Mouse (Mus musculus) heart, embryonic 11.5 days (tissue): ENCODE results near the gene Map6d1. TPM values are rescaled to one million over a fixed set of nuclear protein-coding genes. Genes with fewer than 3 reads are reported as not detected.

Source experiments
- ATAC-seq: fragments of 200-750 bp; cut with Nextera tagmentation; replicated peaks from 2 replicates; pipeline ENCODE4 v1.8.0; 2017; ENCODE audit warnings: moderate library complexity; ENCODE audit not compliant: insufficient number of reproducible peaks, low FRiP score, low TSS enrichment
- H3K27ac ChIP-seq: fragments of 300-500 bp; sonication (generic); 2 replicates; pipeline ENCODE4 v1.5.1; 2014; ENCODE audit warnings: mild to moderate bottlenecking, low read depth, low read length
- H3K27me3 ChIP-seq: fragments of 300-500 bp; sonication (generic); 2 replicates; pipeline ENCODE4 v1.6.1; 2014; ENCODE audit warnings: mild to moderate bottlenecking, low read length, mixed read lengths; ENCODE audit not compliant: control insufficient read depth, insufficient read depth
- H3K36me3 ChIP-seq: fragments of 300-500 bp; sonication (generic); 2 replicates; pipeline ENCODE4 v1.6.1; 2014; ENCODE audit warnings: mild to moderate bottlenecking, low read length, moderate library complexity, mixed read lengths; ENCODE audit not compliant: control insufficient read depth, insufficient read depth
- H3K4me1 ChIP-seq: fragments of 300-500 bp; sonication (generic); 2 replicates; pipeline ENCODE4 v1.6.1; 2014; ENCODE audit warnings: low read length; ENCODE audit not compliant: control insufficient read depth, insufficient read depth
- H3K4me2 ChIP-seq: fragments of 300-500 bp; sonication (generic); 2 replicates; pipeline ENCODE4 v1.6.1; 2014; ENCODE audit warnings: mild to moderate bottlenecking, moderate library complexity
- H3K4me3 ChIP-seq: fragments of 300-500 bp; sonication (generic); 2 replicates; pipeline ENCODE4 v1.5.1; 2014; ENCODE audit warnings: low read depth, low read length
- H3K9ac ChIP-seq: fragments of 300-500 bp; sonication (generic); 2 replicates; pipeline ENCODE4 v1.6.1; 2014; ENCODE audit warnings: mild to moderate bottlenecking, low read depth, low read length, moderate library complexity
- H3K9me3 ChIP-seq: fragments of 300-500 bp; sonication (generic); replicated peaks from 2 replicates; pipeline ENCODE4 v1.6.1; 2016; ENCODE audit warnings: low read length; ENCODE audit not compliant: control insufficient read depth
- WGBS: fragments of 180-500 bp; shearing (Covaris S2); extraction: QIAGEN DNeasy Blood & Tissue Kit; methylation state at CpG from one replicate; pipeline ENCODE4 v1.1.7; 2014; ENCODE audit not compliant: insufficient replicate concordance; 5-methylcytosine and 5-hydroxymethylcytosine counted together
- polyA plus RNA-seq: library from polyadenylated mRNA; unstranded; fragments of >200 nt; fragmentation: Nextera tagmentation; extraction: Ambion mirVana; gene quantifications from 2 replicates; pipeline ENCODE4 v1.2.1, GENCODE M21; 2014

The Map6d1 gene
- polyA plus RNA-seq, 1 experiment from 2014 or later = 1.8 TPM

- ATAC-seq = no peak
- no peak overlapping the region for H3K27ac ChIP-seq
- no peaks in the 10 kb centered on the region for H3K9me3 ChIP-seq
- no peaks in the 10 kb centered on the region for H3K4me1 ChIP-seq
- H3K4me3 ChIP-seq = no peak overlapping the region
- no peak overlapping the region for H3K9ac ChIP-seq
- no peaks in the 10 kb centered on the region for H3K36me3 ChIP-seq
- H3K27me3 ChIP-seq = no peaks in the 10 kb centered on the region
- no peak overlapping the region for H3K4me2 ChIP-seq
These were observed 5.9 kb upstream of the Map6d1 start for GRCm38 (mm10) chr16:20247103-20247502.

DNA sequence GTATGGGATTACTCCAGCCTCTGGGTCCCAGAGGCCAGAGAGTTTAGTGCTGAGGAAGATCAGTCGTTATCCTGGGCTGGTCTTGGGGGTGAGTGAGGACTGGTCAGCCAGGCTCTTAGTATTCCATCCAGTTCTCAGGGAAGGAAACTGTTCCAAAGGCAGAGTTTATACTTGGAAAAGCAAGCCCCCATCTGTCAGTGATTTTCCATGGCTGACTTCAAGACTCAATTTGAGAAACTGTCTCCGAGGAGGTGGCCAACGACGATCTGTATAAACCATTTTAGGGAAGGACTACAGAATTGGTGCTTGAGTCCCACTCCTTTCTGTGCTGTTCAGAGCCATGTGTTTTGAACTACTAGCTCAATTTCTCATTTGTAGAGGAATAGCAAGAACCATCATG lies 2.5 kb downstream of the Map6d1 start:
- Histone ChIP-seq H3K9ac (no peak overlapping the region), H3K27ac (no peak overlapping the region), H3K4me3 (no peak overlapping the region), H3K4me1 (no peaks in the 10 kb centered on the region; the same call in 1 of the 2 replicates), H3K4me2 (no peak overlapping the region), H3K36me3 (peaks cover 2% of the 10 kb centered on the region; the same call in 1 of the 2 replicates), H3K27me3 (0 out of 2 replicates have a peak, but pooled peaks cover 2% of the 10 kb centered on the region), H3K9me3 (no peaks in the 10 kb centered on the region)
- no peak for ATAC-seq
- 81% methylated on average over 4 of the region's 4 CpGs for WGBS

GRCm38 (mm10) chr16:20237426-20237825 lies 3.7 kb downstream of the Map6d1 start:
- ATAC-seq = no peak
- no peak overlapping the region for H3K4me2 ChIP-seq
- WGBS = 80% methylated on average over 4 of the region's 4 CpGs

DNA sequence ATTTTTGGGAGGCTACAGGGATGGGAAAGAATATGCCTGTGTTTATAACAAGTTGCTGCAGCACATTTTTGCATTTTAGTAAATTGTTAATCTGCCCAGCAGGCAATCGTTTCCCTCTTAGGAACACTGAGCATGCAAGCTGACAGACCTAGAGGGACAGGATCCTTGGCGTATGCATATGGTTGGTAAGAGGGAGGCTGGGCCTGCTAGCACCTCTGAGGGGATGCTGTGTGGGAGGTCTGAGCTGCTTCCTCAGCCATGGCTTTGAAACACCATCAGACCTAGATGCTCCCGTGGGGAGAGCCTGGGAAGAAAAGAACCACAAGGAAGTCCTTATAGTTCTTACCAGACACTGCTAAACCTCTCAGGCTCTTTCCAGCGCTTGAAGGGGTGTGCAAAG lies 6.8 kb downstream of the Map6d1 start:
- no peaks in the 10 kb centered on the region for H3K27me3 ChIP-seq
- no peak overlapping the region for H3K4me2 ChIP-seq
- H3K9me3 ChIP-seq = no peaks in the 10 kb centered on the region
- H3K4me3 ChIP-seq = no peak overlapping the region
- no peaks in the 10 kb centered on the region for H3K4me1 ChIP-seq
- H3K9ac ChIP-seq = no peak overlapping the region
- ATAC-seq = no peak
- 59% methylated on average over 4 of the region's 4 CpGs for WGBS
- H3K27ac ChIP-seq = no peak overlapping the region
- peaks cover 12% of the 10 kb centered on the region for H3K36me3 ChIP-seq

More at GRCm38 (mm10) chr16:20237426-20237825, 3.7 kb downstream of the Map6d1 start:
- no peak overlapping the region for H3K4me3 ChIP-seq
- H3K36me3 ChIP-seq = peaks cover 4% of the 10 kb centered on the region; the same call in 1 of the 2 replicates
- H3K27ac ChIP-seq = no peak overlapping the region
- H3K9ac ChIP-seq = no peak overlapping the region
- H3K4me1 ChIP-seq = no peaks in the 10 kb centered on the region; the same call in 1 of the 2 replicates
- H3K9me3 ChIP-seq = no peaks in the 10 kb centered on the region
- H3K27me3 ChIP-seq = 0 out of 2 replicates have a peak, but pooled peaks cover 2% of the 10 kb centered on the region

DNA sequence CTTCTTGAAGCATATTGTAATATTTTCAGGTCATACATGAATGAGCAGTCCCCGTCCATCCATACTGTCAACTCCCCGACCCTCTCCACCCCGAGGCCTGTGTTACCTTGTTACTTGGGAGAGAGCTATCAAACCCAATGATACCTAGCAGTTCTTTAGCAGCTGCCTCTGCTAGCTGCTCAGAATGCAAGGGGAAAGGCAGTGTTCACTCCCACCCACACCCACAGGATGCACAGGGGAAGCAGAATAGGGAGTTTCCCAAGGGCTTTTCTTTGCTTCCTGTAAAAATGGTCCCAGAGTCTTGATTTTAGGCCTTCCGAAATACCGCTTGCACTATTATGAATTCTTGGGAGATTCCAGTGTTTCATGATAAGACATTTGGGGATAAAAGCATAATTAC lies 13.0 kb downstream of the Map6d1 start:
- H3K27ac ChIP-seq = no peak overlapping the region
- ATAC-seq = no peak
- 81% methylated on average over 5 of the region's 5 CpGs for WGBS

GRCm38 (mm10) chr16:20227504-20227903 lies 13.7 kb downstream of the Map6d1 start:
- 0 out of 2 replicates have a peak overlapping the region, but pooled peaks have one; percentile 22 for H3K27ac ChIP-seq
- no peaks in the 10 kb centered on the region for H3K9me3 ChIP-seq
- H3K9ac ChIP-seq = no peak overlapping the region
- no peaks in the 10 kb centered on the region for H3K27me3 ChIP-seq
- peak; percentile 57; the same call in 1 of the 2 replicates for ATAC-seq
- peaks cover 26% of the 10 kb centered on the region for H3K36me3 ChIP-seq
- H3K4me1 ChIP-seq = peaks cover 13% of the 10 kb centered on the region
- no peak overlapping the region for H3K4me3 ChIP-seq
- H3K4me2 ChIP-seq = no peak overlapping the region
- WGBS = 32% methylated on average over 6 of the region's 6 CpGs

More for the DNA sequence above, 13.0 kb downstream of the Map6d1 start:
- peaks cover 20% of the 10 kb centered on the region for H3K36me3 ChIP-seq
- peaks cover 13% of the 10 kb centered on the region for H3K4me1 ChIP-seq
- no peak overlapping the region for H3K4me2 ChIP-seq
- H3K4me3 ChIP-seq = no peak overlapping the region
- no peak overlapping the region for H3K9ac ChIP-seq
- no peaks in the 10 kb centered on the region for H3K27me3 ChIP-seq
- no peaks in the 10 kb centered on the region for H3K9me3 ChIP-seq

DNA sequence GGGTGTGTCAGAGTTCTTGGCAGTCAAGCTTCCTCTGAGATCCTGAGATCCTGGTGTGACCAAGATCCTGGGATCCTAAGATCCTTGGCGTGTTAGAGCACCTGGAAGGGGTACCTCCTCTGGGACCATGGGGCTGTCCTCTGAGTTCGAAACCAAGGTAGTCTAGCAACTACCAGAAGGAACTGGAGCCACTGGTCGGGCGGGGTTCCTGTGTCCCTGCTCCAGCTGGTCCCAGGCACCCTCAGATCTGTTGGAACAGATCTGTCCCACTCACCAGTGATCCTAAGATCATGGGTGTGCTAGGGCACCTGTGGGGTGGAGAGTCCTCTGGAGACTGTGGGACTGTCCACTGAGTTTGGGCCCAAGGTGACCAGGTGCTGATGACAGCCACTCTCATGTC lies 14.5 kb downstream of the Map6d1 start:
- Histone ChIP-seq H3K9ac (no peak overlapping the region), H3K4me2 (no peak overlapping the region), H3K4me3 (no peak overlapping the region), H3K9me3 (no peaks in the 10 kb centered on the region), H3K36me3 (peaks cover 34% of the 10 kb centered on the region), H3K27me3 (no peaks in the 10 kb centered on the region), H3K4me1 (peaks cover 13% of the 10 kb centered on the region), H3K27ac (no peak overlapping the region)
- no peak for ATAC-seq
- WGBS = 92% methylated on average over 4 of the region's 4 CpGs

DNA sequence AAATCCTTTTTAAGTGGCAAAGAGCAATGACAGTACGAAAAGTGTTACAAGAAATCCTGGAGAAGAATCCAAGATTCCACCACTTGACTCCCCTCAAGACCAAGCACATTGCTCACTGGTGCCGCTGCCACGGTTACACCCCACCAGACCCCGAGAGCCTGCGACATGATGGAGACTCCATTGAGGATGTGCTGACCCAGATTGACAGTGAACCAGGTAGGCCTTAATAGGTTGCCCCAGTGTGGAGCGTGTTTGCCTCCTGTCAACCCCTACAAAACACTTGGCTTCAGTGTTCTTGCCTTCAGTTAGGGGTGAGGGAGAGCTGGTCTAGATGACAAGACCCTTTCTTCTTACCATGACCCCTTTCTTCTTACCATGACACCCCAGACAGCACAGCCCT lies 18.4 kb downstream of the Map6d1 start:
- Histone ChIP-seq H3K4me3 (no peak overlapping the region), H3K27me3 (no peaks in the 10 kb centered on the region), H3K4me2 (no peak overlapping the region), H3K4me1 (peaks cover 8% of the 10 kb centered on the region), H3K9ac (no peak overlapping the region), H3K27ac (no peak overlapping the region), H3K36me3 (peaks cover 49% of the 10 kb centered on the region), H3K9me3 (no peaks in the 10 kb centered on the region)
- ATAC-seq = no peak
- 95% methylated on average over 6 of the region's 6 CpGs for WGBS

GRCm38 (mm10) chr16:20213591-20214226 lies 27.4 kb downstream of the Map6d1 start:
- no peaks in the 10 kb centered on the region for H3K9me3 ChIP-seq
- H3K4me1 ChIP-seq = no peaks in the 10 kb centered on the region
- no peak; the same call in 1 of the 2 replicates for ATAC-seq
- H3K4me2 ChIP-seq = no peak overlapping the region
- H3K27ac ChIP-seq = no peak overlapping the region
- peaks cover 33% of the 10 kb centered on the region for H3K36me3 ChIP-seq
- WGBS = 87% methylated on average over 3 of the region's 3 CpGs
- no peaks in the 10 kb centered on the region for H3K27me3 ChIP-seq
- H3K9ac ChIP-seq = no peak overlapping the region
- H3K4me3 ChIP-seq = no peak overlapping the region
